Mouse (Mus musculus) heart, postnatal 4 days (tissue): ENCODE results near the gene Cacng7. TPM values are rescaled to one million over a fixed set of nuclear protein-coding genes. Genes with fewer than 3 reads are reported as not detected.
A peak's percentile ranks its signal among the peaks of the same experiment; 100 is the strongest.
"Not testable (repeated sequence)": the region's sequence is repeated elsewhere in the genome, so short reads cannot be mapped to it uniquely, and the experiment has no call there.

Experiments
- DNase-seq: peaks from one replicate; pipeline ENCODE4 v3.0.0; 2021
- total RNA-seq, 2 experiments: library from RNA; stranded (reverse); gene quantifications; 2 replicates each; pipeline ENCODE4 v1.2.3; 2021

Gene Cacng7
- total RNA-seq: 1 to 10 TPM; 6.9 to 7.4 TPM

GRCm38 (mm10) chr7:3332619-3333521, at the start of gene Cacng7:
Cacng7 (plus strand) TSS chr7:3332955.
- DNase-seq: peak; percentile 38

GRCm38 (mm10) chr7:3283081-3283875, 49.5 kb upstream of the Cacng7 start:
- DNase-seq: no peak

- no peak for DNase-seq
Measured at GRCm38 (mm10) chr7:3284604-3285003, 48.2 kb upstream of the Cacng7 start.

- DNase-seq: no peak
Measured at GRCm38 (mm10) chr7:3286036-3286435, 46.7 kb upstream of the Cacng7 start.

GRCm38 (mm10) chr7:3287186-3287585, 45.6 kb upstream of the Cacng7 start:
- DNase-seq: no peak

- DNase-seq: peak; percentile 87
Measured at GRCm38 (mm10) chr7:3288976-3289970, 43.5 kb upstream of the Cacng7 start, which contains the start of the genes Myadm and Prkcg. Myadm (plus strand) TSS chr7:3289080. Prkcg (plus strand) TSS chr7:3289179.

- peak; percentile 99 for DNase-seq
Measured at GRCm38 (mm10) chr7:3290257-3291033, 42.3 kb upstream of the Cacng7 start.

- DNase-seq: peak; percentile 55
Measured at GRCm38 (mm10) chr7:3291197-3291596, 41.6 kb upstream of the Cacng7 start.

- no peak for DNase-seq
Measured at GRCm38 (mm10) chr7:3291764-3292163, 41.0 kb upstream of the Cacng7 start.

GRCm38 (mm10) chr7:3292271-3292670, 40.5 kb upstream of the Cacng7 start:
- DNase-seq: not testable (repeated sequence)

GRCm38 (mm10) chr7:3292791-3293190, 40.0 kb upstream of the Cacng7 start:
- DNase-seq: peak; percentile 97

- no peak for DNase-seq
Measured at GRCm38 (mm10) chr7:3294794-3295193, 38.0 kb upstream of the Cacng7 start.

- DNase-seq: no peak
Measured at GRCm38 (mm10) chr7:3295321-3296110, 37.2 kb upstream of the Cacng7 start.

GRCm38 (mm10) chr7:3296711-3297110, 36.0 kb upstream of the Cacng7 start:
- no peak for DNase-seq

- DNase-seq: no peak
Measured at GRCm38 (mm10) chr7:3299941-3300617, 32.7 kb upstream of the Cacng7 start.

GRCm38 (mm10) chr7:3300891-3301627, 31.7 kb upstream of the Cacng7 start:
- no peak for DNase-seq

- DNase-seq: peak; percentile 77
Measured at GRCm38 (mm10) chr7:3301628-3302555, 30.9 kb upstream of the Cacng7 start.
